Mouse (Mus musculus): ENCODE data around the gene Gm11983.

GRCm38 (mm10) chr11:6833731-6834130 lies 3.7 kb downstream of the Gm11983 start:
- TF ChIP-seq CTCF (IDR thresholded peaks at IDR 0.05; ENCODE audit: insufficient read depth, low read depth, low read length) (no peak), POLR2A (IDR thresholded peaks at IDR 0.05; ENCODE audit: insufficient read depth, low read depth, low read length) (no peak)
